Mouse (Mus musculus) thymus, postnatal 14 days (tissue): ENCODE data around the gene Bcl2l11.

ENCODE experiments used
- DNase-seq: peaks from one replicate; pipeline ENCODE4 v3.0.0; 2021

Bcl2l11 gene

DNA sequence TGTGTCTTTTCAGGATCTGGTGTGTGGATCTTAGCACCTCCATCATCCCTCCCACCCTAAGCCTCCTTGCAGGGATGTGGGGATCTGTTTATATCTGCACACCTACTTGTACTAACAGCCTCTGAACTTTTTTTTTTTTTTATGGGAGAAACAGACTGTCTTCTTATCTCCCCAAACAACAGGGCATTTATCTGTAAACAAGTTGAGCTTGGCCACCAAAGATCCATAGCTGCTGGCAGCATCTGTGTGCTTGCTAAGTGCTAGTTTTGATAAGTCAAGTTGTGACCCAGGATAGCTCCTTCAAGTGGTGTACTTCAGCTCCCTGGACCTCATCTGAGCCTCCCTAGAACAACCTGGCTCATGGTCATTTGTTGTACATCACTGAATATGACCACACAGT is 18.2 kb downstream of the Bcl2l11 start:
- DNase-seq, result no peak

DNA sequence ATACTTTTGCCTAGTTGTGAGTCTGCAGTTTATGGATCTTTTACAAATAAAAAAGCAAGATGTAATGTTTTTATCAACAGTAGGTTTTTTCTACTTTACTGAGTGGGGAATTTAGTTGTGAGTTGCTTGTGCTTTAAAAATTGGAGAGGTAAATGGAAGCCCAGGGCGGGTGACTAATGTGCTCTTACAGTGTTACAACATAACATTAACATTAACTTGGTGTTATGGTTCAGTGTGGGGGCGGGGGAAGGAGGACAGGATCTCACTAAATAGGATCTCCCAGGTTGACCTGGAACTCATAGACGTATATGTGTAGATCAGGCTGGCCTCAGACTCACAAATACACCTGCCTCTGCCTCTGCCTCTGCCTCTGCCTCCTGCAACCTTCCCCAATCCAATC is 19.6 kb downstream of the Bcl2l11 start:
- DNase-seq, result no peak

DNA sequence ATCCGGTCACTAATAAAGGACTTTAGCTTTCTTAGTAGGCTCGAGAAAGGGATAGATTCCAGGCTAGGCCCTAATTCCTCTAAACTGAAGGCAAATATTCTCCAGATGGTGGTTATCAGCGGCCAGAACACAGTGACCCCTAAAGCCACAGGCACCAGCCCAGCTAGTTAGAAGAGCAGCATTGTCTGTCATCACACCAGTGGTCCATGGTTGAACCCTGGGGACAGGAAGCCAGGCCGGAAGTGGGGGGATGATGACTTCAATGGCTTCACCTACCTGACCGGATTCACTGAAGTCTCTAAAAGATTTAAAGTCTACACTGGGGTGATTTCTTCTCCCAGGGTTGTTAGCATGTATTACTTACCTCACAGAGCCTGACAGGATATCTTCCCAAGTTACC is 23.8 kb downstream of the Bcl2l11 start:
- no peak for DNase-seq

DNA sequence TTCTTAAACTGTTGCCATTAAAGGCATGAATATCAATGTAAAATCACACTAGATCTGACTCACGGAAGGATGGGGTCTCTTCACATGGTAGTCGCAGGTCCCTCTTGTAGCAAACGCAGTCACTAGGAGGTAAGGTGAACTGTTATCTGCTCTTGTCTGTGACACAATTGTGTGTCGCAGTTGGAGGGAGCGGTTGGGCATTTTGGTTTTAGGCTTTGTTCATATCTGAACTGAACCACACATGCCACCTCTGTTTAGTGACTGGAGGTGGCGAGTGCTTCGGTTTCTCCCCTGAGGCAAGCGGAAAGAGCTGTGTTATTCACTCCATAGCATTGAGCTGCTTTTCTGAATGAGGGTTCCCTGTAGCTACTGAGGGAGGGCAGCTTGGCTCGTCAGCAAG is 26.4 kb downstream of the Bcl2l11 start:
- no peak for DNase-seq

DNA sequence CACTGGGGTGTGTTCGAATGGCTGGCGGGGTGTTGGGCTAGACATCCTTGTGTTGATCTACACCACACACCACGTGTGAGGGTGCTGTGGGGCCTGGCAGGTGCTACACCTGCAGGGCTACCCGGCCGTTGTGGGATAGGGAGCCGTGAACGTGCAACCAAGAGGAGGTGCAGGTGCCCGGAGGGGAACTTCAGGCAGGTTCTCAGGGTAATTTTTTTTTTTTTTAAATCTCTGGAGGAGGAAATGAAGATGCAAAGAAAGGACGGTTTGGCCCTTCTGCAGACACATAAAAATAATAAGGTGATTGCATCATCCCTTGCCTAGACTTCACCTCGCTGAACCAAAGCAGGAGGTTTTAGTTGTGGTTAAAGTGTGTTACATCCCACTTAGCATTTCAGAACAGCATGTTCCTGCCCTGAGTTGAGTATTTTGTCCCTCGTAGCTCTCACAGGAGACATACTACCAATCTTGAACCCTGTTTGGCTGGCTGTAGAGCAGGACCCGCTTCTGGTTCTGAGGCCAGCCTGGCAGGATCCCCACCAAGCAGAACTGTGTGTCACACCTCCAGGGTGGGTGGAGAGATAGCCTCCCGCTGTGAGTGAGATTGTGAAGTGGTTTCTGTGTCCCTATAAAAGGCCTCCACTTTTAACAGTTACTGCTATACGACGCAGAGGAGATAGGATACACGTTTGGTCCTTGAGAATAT is 27.2 kb downstream of the Bcl2l11 start:
- DNase-seq, result peak; percentile 87

DNA sequence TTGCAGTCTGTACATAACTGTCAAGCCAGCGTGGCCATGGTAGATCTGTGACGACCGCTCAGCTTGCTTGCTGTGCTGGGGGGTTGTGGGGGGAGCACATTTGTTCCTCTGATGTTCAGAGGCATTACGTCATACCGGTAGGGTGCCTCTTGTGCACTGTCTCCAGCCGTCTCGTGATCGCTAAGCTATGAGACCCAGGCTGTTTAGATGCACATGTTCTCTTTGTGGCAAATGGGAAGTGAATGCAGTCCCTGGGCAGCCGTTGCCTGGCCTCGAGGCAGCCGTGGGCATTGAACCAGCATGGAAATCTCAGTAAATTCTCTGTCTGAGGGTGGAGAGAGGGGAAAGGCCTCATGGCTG is 27.7 kb downstream of the Bcl2l11 start:
- peak; percentile 73 for DNase-seq

DNA sequence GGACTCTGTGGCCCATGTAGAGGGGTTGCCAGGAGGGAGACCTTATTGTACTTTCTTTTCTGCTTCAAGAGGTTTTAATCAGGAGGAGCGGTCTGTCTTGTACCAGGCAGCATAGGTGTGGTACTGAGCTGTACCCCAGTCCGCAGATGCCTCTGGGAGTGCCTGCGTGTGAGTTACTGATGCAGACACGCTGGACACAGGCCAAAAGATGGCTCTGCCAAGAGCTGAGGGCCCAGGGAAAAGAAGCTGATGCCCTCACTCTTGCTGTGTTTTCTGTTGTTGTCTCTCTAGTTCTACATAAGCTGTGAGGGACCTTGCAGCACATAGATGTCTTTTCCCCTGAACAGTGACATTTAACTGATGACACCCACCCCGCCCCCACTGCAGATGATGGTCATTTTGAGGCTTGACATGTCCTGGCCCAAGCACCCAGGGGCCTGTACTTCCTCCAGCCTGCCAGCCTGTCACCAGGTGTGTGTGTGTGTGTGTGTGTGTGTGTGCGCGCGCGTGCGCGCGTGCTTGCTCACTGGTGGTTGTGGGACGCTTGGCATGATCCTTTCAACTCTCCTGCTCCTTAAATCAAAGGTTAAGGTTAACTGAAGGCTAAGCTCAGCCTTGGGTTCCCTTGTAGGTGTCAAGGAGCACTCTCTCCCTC is 29.7 kb downstream of the Bcl2l11 start:
- DNase-seq, result peak; percentile 51

DNA sequence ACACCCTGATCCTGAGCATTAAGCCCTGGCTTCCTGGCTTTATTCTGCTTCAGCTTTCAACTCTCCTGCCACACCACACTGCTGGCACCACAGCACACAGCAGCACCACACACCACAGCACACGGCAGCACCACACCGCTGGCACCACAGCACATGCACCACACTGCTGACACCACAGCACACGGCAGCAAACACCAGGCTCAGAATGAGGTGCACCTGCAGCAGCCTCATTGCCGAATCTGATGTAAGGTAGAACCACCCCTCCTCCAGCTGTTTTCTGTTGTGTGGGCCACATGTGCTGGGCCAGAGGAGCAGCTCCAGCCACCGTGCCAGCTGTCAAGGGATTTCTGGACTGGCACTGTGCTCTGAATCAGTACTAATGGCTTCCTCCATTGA is 30.2 kb downstream of the Bcl2l11 start:
- peak; percentile 62 for DNase-seq

DNA sequence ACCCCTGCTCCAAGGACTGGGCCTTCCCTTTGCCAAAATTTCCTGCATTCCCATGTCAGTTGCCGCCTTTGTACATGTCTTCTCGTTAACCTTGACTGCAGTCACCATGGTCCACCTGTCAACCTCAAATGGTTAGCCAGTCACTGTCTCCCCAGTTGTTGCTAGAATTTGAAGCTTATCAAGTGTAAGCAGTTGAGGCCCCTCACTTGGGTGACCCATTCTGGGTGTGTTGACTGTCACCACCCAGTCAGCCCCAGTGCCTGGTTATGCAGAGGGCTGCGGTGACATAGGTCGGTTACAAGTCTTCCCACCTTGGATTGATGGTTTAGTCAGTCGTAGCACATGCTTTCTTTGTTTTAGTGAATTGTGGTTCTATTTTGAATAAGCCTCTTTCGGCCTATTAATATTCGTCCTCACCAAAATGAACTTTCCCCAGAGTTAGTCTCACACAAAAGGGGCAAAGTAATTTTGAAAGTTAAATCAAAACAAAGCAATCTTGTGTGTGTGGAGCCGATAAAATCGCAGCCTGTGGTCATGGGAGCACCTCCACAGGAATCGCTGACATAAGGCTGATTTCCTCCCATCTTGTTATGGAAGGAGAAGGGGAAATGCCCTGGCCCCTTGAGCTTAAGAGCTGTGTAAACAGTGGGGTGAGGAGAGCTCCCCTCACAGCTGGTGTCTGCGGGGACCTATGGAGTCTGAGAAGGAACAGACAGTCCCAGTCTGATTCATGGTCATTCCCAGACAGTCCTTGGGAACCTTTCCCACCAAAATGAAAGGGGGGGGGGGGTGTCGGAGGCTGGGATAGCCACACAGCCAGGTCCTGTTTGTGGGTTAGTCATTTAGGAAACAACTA is 30.9 kb downstream of the Bcl2l11 start:
- DNase-seq, result no peak

DNA sequence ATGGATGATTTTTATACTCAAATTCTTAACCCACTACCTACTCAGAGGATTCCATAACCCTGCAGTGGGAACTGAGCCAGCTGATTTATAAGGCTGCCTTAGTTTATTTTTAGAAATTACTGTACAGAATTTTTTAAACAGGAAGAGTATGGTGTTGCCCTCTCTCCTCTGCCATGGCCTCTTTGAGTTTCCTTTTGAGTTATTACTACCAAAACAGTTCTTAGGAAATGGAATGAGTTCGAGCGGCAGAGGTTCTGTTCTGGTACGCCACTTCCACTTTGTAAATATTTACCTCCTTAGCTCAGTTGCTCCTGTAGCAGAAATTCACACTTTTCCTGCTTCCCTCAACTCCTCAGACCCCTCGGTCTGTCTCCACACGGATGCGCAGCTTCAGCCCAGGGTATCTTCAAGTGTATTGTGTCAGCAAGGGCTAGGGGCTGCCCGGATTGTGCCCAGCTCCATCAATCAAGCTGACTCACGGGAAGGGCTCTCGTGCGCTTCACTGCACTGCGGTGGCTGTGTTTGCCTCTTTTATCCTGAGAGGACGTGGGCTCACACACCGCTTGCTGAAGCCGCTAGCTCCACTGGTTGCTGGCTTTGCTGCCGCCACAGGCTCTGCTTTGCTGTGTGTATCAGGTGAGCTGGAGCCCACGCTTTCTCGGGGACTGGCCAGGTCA is 33.0 kb downstream of the Bcl2l11 start:
- DNase-seq, result peak; percentile 47

DNA sequence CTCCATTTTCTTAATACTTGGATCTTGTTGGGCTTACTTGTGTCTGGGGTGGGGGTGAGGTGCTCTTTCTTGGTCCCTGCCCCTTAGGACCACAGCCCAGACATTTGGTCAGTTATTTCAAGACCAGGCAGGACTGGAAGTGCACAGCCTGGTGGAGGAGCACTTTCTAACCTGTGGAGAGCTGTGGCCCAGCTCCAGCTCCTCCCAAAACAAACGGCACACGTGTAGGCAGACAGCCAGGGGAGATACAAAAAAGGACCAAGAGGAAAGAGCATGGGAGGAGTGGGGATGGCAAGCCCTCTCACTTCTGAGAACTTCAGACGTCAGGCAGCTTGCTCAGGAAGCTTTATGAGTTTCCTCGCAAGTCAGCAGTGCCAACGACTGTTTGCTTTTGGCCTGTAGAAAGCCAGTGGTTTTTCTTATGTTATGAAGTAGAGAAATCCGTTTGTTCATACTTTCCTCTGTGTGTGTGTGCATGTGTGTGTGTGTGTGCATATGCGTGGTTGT is 33.8 kb downstream of the Bcl2l11 start:
- peak; percentile 28 for DNase-seq

DNA sequence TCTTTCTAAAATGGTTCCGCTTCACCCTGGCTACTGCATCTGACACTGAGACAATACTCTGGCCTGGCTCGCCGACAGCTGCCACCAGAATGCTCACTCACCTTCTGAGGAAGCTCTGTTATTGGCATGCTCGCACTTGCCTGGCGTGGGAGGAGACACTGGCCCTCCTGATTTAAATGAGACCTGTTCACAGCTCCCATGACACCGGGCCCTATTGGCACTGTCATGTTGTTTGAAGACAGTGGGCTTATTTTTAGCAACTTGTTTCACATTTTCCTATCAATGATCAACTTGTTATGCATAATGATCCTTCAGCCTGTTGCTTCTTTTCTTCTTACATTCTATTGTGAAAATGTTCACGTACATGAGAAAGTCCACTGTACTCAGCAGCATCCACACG is 37.3 kb downstream of the Bcl2l11 start:
- no peak for DNase-seq

DNA sequence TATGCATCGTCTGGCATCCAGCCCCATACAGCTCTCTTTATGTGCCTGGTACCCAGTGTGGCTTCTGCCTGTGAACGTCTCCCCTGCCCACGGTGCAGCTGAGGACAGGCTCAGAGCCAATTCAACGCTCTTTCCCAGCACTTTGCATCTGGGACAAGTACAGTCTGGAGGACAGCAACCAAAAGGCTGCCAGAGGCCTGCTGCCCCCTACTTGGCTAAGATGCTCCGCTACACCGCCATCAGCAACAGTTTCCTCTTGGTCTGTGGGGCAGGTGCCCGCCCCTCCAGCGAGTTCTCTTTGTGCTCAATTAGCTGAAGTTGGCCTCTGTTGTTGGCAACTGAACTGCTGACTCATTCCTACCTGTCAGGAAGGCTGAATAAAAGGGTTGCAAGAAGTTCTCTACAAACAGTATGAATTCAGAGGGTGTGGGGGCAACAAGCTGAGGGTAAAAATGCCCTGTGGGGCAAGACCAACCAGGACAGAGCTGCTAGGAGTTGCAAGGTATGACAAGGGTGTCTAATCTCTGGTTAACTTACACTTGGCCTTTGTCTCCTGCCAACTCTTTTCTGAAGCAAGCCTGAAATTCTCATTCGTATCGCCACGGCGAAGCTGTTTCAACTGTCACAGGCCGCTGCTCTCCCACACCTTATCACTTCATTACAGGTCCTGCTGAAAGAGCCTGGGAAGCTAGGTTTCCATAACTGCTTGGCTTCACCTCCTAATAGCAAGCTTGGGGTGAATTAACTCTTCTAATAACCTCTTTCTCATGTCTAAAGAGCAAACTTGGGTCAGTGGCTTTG is 41.0 kb downstream of the Bcl2l11 start:
- peak; percentile 21 for DNase-seq

DNA sequence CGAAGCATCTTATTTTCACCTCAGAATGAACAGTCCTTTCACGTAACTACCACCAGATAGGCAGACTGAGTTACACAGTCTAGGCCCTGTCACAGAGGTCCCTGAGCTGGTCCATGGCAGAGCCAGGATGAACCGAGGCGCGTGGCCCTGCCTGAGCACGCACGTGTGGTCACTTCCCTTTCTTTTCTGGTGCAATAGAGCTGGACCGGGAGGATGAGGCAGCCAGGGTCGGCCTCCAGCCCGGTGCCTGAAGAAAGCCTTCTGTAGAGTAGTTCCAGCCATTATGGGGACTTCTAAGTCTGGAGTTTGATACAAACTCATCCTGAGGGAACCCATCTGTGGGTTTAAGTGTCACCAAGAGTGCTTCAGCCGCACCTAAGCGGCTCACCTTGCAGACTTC is 42.1 kb downstream of the Bcl2l11 start:
- no peak for DNase-seq

DNA sequence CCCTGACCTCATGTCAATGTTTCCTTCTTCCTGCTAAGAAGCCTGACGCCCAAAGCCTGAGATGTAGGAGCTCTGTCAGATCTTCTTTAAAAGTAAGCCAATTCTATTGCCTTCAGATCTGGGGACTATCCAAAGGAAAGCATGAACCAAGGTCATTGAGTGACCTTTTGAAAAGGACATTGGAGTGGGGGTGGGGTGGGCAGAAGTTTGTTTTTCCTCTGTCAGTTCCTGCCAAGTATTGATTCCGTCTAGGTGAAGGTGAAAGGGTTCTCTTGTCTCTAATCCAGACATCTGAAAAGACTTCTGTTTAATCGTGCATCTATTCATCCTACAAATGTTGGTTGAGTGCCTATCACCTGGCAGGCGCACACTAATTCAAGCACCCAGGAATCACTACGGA is 43.6 kb downstream of the Bcl2l11 start:
- DNase-seq, result no peak

DNA sequence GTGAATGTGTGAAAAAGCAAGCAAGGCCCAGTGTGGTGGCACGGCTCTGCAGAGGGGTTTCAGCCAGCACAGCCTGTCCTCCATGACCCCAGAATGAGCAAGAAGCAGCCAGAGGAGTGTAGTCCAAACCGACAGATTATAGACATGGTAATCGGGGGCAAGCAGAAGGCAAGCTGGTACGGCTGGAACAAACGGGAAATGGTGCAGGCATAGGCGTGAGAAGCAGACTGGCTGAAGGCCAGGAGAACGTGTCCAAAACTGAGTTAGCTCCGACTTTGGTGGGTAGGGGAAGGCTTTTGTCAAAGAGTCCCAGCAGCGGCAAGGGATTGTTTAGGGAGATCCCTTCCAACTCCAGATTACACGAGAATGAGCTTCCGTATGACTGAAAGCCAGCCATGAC is 44.1 kb downstream of the Bcl2l11 start:
- no peak for DNase-seq

DNA sequence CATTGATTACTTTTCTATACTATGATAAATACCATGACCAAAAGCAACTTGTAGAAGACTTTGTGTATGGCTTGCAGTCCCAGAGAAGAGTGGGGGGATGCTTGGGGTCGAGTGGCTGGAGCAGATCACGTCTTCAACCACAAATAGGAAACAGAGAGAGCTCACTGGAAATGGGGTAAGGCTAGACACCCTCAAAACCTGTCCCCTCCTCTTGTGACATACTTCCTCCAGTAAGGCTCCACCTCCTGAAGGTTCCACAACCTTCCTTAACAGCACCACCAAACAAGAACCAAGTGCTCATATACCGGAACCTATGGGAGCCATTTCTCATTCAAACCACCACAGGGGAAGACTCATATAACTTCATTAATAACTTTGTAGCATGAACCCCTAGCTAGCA is 44.8 kb downstream of the Bcl2l11 start:
- no peak for DNase-seq

DNA sequence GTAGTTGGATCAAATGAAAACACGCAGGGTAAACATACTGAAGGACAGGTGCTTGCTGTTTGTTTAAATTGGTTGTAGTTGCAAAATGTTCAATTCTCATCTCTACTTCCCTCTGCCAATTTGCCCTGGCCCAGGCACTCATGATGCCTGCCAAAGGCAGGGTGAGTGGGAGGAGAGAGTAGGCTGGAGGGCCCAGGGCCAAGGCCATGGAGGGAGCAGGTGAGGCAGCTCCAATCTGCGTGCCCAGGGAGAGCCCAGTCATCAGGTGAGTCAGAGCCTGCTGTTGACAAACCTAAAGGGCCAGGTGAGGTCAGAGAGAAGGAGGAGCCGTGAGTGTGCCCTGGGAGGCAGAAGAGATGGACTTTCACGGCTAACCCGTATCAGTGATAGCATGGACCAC is 46.4 kb downstream of the Bcl2l11 start:
- no peak for DNase-seq

DNA sequence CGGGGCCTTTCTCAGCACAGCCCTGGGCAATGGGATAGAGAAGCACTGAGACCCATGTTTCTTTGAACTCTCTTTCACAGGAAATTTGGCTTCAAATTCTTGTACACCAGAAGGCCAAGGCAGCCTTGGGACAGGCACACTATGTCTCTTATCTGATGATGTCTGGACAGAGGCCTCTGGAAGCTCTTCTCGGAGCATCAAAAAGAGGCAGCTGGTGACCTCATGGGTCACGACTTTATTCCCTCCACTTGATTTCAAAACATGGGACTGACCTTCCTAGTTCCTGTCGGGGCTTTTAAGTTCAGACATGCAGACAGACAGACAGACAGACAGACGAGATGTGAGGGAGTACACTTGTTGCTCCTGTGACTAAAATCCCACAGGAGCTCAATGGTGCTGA is 48.3 kb downstream of the Bcl2l11 start:
- no peak for DNase-seq

DNA sequence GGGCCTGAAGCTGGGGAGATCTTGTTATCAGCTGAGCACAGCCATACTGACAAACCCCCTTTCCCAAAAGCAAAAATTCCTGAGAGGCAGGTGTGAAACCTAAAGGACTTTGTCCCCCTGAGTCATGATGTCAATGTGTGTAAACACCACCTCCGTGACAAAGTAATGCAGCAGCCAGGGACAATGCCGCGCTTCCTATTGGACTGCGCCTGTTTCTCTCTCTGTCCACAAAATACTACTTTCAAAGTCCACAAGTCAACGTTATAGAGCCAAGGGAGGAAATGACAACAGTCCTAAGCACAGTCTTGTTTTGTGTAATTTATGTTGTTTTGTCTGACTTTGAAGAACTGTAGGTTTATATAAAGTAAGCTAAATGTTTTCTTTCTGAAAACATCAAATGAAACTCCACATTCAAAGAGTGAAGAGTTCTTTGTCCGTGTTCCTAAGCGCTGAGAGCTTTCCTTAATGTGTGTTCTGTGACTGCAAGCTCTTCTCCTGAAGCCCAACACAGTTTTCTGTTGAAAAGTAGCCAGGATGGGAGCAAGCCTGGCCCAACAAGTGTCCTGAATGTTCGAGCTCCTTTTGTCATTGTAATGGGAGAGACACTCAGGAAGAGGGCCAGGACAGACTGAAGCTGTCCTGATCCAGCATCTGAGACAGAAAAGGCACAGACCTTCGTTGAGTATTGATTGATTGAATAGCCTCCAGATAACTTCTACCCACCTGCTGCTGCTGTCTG is 48.9 kb downstream of the Bcl2l11 start:
- DNase-seq, result no peak

DNA sequence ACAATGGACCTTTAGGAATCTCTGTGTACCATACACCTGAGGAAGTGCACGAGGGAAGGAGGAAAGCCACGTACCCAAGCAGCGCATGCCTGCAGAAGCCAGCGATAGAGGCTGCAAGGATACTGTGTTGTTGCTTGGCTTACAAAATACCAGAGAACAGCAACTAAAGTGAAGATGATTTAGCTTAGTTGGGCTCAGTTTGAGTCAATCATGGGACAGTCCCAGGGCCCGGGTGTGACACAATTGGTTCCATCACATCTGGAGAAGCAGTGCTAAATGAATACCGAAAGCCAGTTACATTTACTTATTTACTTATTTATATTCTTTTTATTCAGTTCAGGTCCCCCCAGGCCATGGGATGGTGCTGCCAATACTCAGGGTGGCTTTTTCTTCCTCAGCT is 49.8 kb downstream of the Bcl2l11 start:
- no peak for DNase-seq
